Mouse (Mus musculus): ENCODE measurements around the gene Psmc6. TPM values are rescaled to one million over a fixed set of nuclear protein-coding genes. Genes with fewer than 3 reads are reported as not detected.

Gene Psmc6
- total and polyA plus RNA-seq, 3 experiments = 125 to 270 (median 208) TPM

DNA sequence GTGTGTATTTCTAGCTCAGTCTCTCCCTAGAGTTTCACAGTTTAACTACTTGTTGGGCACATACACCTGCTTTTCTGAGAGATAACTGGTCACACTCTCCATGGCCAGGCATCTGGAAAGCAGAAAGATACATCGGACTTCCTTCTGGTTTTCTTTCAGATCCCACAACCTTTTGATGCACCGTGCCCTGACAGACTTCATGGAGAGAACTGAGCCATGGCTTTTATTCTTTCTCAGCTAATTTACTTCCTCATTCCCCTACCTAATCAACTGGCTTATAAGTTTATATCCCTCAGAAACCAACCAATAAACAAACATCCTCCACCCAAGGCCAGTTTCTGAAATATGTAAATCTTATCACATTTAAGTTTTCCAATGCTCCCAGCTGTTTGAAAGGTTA is 7.1 kb upstream of the Psmc6 start:
- peak overlapping the region in 1 of 2 experiments; percentile 2; a peak in 1 of 4 replicates for H3K4me3 ChIP-seq (ENCODE audit: control insufficient read depth in 1 of 2, insufficient read depth in 1 of 2, low read depth in 2 of 2, low read length in 2 of 2)
- H3K27me3 ChIP-seq (ENCODE audit: control insufficient read depth in 1 of 2, insufficient read depth in 2 of 2, low read length in 2 of 2) = no peaks in the 10 kb centered on the region
- H3K9ac ChIP-seq (ENCODE audit: control insufficient read depth, low read depth, low read length, poor library complexity, severe bottlenecking) = peak overlapping the region; percentile 48
- peaks cover 0 to 51% of the 10 kb centered on the region in 2 experiments; a peak in 2 of 4 replicates for H3K36me3 ChIP-seq (ENCODE audit: control insufficient read depth in 1 of 2, insufficient read depth in 2 of 2, low read length in 2 of 2)
- DNase-seq (ENCODE audit: low read depth, low spot score) = peak; percentile 66
- H3K79me2 ChIP-seq (ENCODE audit: control insufficient read depth, insufficient read depth, low read length, poor library complexity) = peaks cover 13% of the 10 kb centered on the region
- peaks cover 27 to 29% of the 10 kb centered on the region in 2 experiments for H3K4me1 ChIP-seq (ENCODE audit: control insufficient read depth in 1 of 2, insufficient read depth in 2 of 2, low read length in 2 of 2)
- H3K27ac ChIP-seq (ENCODE audit: control insufficient read depth, low read depth, low read length) = peak overlapping the region; percentile 100
- H3K9me3 ChIP-seq (replicated peaks; ENCODE audit: insufficient read depth, low read length) = no peaks in the 10 kb centered on the region
- TF ChIP-seq ETS1 (IDR thresholded peaks at IDR 0.05; ENCODE audit: low read depth, low read length) (peak; percentile 54), UBTF (IDR thresholded peaks at IDR 0.05; ENCODE audit: borderline replicate concordance, insufficient read depth, low read depth, low read length) (no peak), KAT2A (conservative IDR thresholded peaks at IDR 0.05; ENCODE audit: low read depth, low read length) (no peak), ZKSCAN1 (IDR thresholded peaks at IDR 0.05; ENCODE audit: low read depth, low read length) (no peak), GATA1 (IDR thresholded peaks at IDR 0.05; ENCODE audit: low read depth, low read length) (no peak), NRF1 (IDR thresholded peaks at IDR 0.05; ENCODE audit: insufficient read depth, low read depth, low read length, poor library complexity, severe bottlenecking) (no peak), MAFK (IDR thresholded peaks at IDR 0.05; ENCODE audit: borderline replicate concordance, low read depth, low read length) (no peak), CTCF (IDR thresholded peaks at IDR 0.05 in 2 of 3, conservative IDR thresholded peaks at IDR 0.05 in 1 of 3; ENCODE audit: control insufficient read depth in 1 of 3, insufficient read depth in 1 of 3, low read depth in 2 of 3, low read length in 3 of 3, poor library complexity in 1 of 3, severe bottlenecking in 1 of 3) (no peak), ZNF384 (IDR thresholded peaks at IDR 0.05; ENCODE audit: low read depth, low read length) (no peak), MEF2A (IDR thresholded peaks at IDR 0.05; ENCODE audit: extremely low read depth, insufficient replicate concordance, low read depth, low read length, poor library complexity, severe bottlenecking) (no peak), TCF12 (IDR thresholded peaks at IDR 0.05; ENCODE audit: low read depth, low read length) (no peak), POLR2AphosphoS5 (IDR thresholded peaks at IDR 0.05; ENCODE audit: borderline replicate concordance, low read depth, low read length) (no peak), TBP (IDR thresholded peaks at IDR 0.05; ENCODE audit: low read depth, low read length) (no peak), MYC (IDR thresholded peaks at IDR 0.05; ENCODE audit: low read depth, low read length) (no peak), MAX (IDR thresholded peaks at IDR 0.05; ENCODE audit: low read length) (0 out of 2 replicates have a peak, but pooled peaks have one; percentile 24), POLR2A (IDR thresholded peaks at IDR 0.05; ENCODE audit: control insufficient read depth in 1 of 2, insufficient read depth in 1 of 2, low read depth in 1 of 2, low read length in 2 of 2, poor library complexity in 1 of 2) (no peak), TAL1 (IDR thresholded peaks at IDR 0.05; ENCODE audit: low read length) (no peak), ELF1 (IDR thresholded peaks at IDR 0.05; ENCODE audit: low read depth, low read length) (peak; percentile 56; the same call in 1 of the 2 replicates), CHD1 (IDR thresholded peaks at IDR 0.05; ENCODE audit: low read depth, low read length) (0 out of 2 replicates have a peak, but pooled peaks have one; percentile 46), BHLHE40 (IDR thresholded peaks at IDR 0.05; ENCODE audit: borderline replicate concordance, low read depth, low read length) (no peak), CHD2 (IDR thresholded peaks at IDR 0.05; ENCODE audit: low read length) (no peak), USF1 (IDR thresholded peaks at IDR 0.05; ENCODE audit: low read depth, low read length) (no peak), MYB (IDR thresholded peaks at IDR 0.05; ENCODE audit: low read depth, low read length) (no peak), SIN3A (IDR thresholded peaks at IDR 0.05; ENCODE audit: low read length) (0 out of 2 replicates have a peak, but pooled peaks have one; percentile 44), RAD21 (IDR thresholded peaks at IDR 0.05; ENCODE audit: low read depth, low read length) (no peak), MXI1 (IDR thresholded peaks at IDR 0.05; ENCODE audit: low read depth, low read length) (peak; percentile 49; the same call in 1 of the 2 replicates), USF2 (IDR thresholded peaks at IDR 0.05; ENCODE audit: borderline replicate concordance in 1 of 2, insufficient read depth in 1 of 2, low read depth in 1 of 2, low read length in 2 of 2) (no peak), JUND (IDR thresholded peaks at IDR 0.05; ENCODE audit: low read depth, low read length) (no peak), NELFE (IDR thresholded peaks at IDR 0.05; ENCODE audit: low read depth, low read length) (peak; percentile 26; the same call in 1 of the 2 replicates), ZC3H11A (IDR thresholded peaks at IDR 0.05; ENCODE audit: low read depth, low read length) (no peak), HCFC1 (IDR thresholded peaks at IDR 0.05; ENCODE audit: low read depth, low read length) (no peak), SMC3 (IDR thresholded peaks at IDR 0.05; ENCODE audit: low read depth, low read length) (no peak), GABPA (IDR thresholded peaks at IDR 0.05; ENCODE audit: low read depth, low read length) (no peak), RCOR1 (IDR thresholded peaks at IDR 0.05; ENCODE audit: low read depth, low read length) (no peak), E2F4 (IDR thresholded peaks at IDR 0.05; ENCODE audit: borderline replicate concordance, low read depth, low read length) (no peak), MAZ (IDR thresholded peaks at IDR 0.05; ENCODE audit: low read depth, low read length) (no peak), EP300 (IDR thresholded peaks at IDR 0.05; ENCODE audit: low read depth in 1 of 2, low read length in 2 of 2) (peak in 1 of 2 experiments; percentile 21; a peak in 2 of 4 replicates), POLR2AphosphoS2 (IDR thresholded peaks at IDR 0.05; ENCODE audit: low read length) (no peak; the same call in 1 of the 2 replicates)
